Mouse (Mus musculus): ENCODE data around the gene Fam19a2. TPM values are rescaled to one million over a fixed set of nuclear protein-coding genes. Genes with fewer than 3 reads are reported as not detected.

Gene Fam19a2
- polyA plus RNA-seq, 1 experiment from 2014 or later: 42.8 TPM

- Histone ChIP-seq H3K4me2 (ENCODE audit: low read depth, low read length) (no peak overlapping the region), H3K27ac (ENCODE audit: low read depth, low read length) (no peak overlapping the region), H3K27me3 (ENCODE audit: control insufficient read depth, insufficient read depth, low read length) (no peaks in the 10 kb centered on the region), H3K36me3 (ENCODE audit: control insufficient read depth, insufficient read depth, low read length) (no peaks in the 10 kb centered on the region), H3K4me3 (ENCODE audit: low read depth, low read length) (no peak overlapping the region), H3K4me1 (ENCODE audit: control insufficient read depth, insufficient read depth, low read length) (no peaks in the 10 kb centered on the region), H3K9me3 (ENCODE audit: control insufficient read depth, low read length) (no peaks in the 10 kb centered on the region), H3K9ac (replicated peaks; ENCODE audit: low read depth, low read length) (no peak overlapping the region)
- no peak for ATAC-seq (ENCODE audit: low read depth)
- WGBS: 91% methylated on average over 6 of the region's 6 CpGs
These were observed 93.2 kb downstream of the Fam19a2 start for GRCm38 (mm10) chr10:123357010-123357409.

- ATAC-seq (ENCODE audit: low read depth): no peak
- WGBS: 69% methylated on average over 14 of the region's 14 CpGs
- no peaks in the 10 kb centered on the region for H3K9me3 ChIP-seq (ENCODE audit: control insufficient read depth, low read length)
- H3K27ac ChIP-seq (ENCODE audit: low read depth, low read length): no peak overlapping the region
- no peak overlapping the region for H3K4me3 ChIP-seq (ENCODE audit: low read depth, low read length)
- no peak overlapping the region for H3K4me2 ChIP-seq (ENCODE audit: low read depth, low read length)
- H3K36me3 ChIP-seq (ENCODE audit: control insufficient read depth, insufficient read depth, low read length): no peaks in the 10 kb centered on the region
- no peaks in the 10 kb centered on the region for H3K4me1 ChIP-seq (ENCODE audit: control insufficient read depth, insufficient read depth, low read length)
- no peak overlapping the region for H3K9ac ChIP-seq (replicated peaks; ENCODE audit: low read depth, low read length)
- no peaks in the 10 kb centered on the region for H3K27me3 ChIP-seq (ENCODE audit: control insufficient read depth, insufficient read depth, low read length)
These were observed 96.7 kb downstream of the Fam19a2 start for GRCm38 (mm10) chr10:123360492-123360891.

GRCm38 (mm10) chr10:123364628-123365027, 100.8 kb downstream of the Fam19a2 start:
- Histone ChIP-seq H3K27me3 (ENCODE audit: control insufficient read depth, insufficient read depth, low read length) (no peaks in the 10 kb centered on the region), H3K9ac (replicated peaks; ENCODE audit: low read depth, low read length) (no peak overlapping the region), H3K4me2 (ENCODE audit: low read depth, low read length) (no peak overlapping the region), H3K9me3 (ENCODE audit: control insufficient read depth, low read length) (no peaks in the 10 kb centered on the region), H3K4me3 (ENCODE audit: low read depth, low read length) (no peak overlapping the region), H3K36me3 (ENCODE audit: control insufficient read depth, insufficient read depth, low read length) (no peaks in the 10 kb centered on the region), H3K27ac (ENCODE audit: low read depth, low read length) (no peak overlapping the region), H3K4me1 (ENCODE audit: control insufficient read depth, insufficient read depth, low read length) (no peaks in the 10 kb centered on the region)
- WGBS: 71% methylated on average over 4 of the region's 4 CpGs
- ATAC-seq (ENCODE audit: low read depth): no peak

DNA sequence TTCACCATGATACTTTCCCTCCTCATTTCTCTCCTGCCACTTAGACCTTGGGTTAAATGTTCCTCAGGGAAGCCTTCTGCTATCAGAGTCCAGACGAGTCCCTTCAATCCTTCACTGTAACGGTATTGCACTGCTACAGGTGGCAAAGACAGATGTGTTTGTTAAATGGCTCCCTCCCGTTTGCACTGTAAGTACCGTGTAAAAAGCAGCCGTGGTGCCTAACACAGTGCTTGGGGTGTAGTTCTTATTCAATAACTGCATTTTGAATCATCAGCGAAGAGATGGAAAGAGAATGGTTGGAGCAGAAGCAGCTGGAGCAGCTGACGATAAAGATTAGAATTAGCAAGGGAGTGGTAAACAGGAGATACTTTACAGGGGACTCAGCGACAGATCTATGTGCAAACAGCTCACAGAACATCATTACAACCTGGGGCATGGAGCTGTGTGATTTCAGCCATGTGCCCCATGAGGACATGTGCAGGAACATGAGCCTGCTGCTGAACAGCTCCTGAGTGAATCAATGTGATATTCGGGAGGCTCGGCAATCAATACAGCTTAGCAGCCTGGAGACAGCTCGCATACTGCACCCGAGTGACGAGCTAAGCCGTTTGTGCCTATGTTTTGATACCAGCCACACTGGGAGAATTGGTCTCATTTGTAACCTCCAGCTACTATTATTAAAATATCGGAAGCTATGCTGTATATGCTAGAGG, 103.5 kb downstream of the Fam19a2 start:
- WGBS: 57% methylated on average over 15 of the region's 15 CpGs
- no peak overlapping the region for H3K4me2 ChIP-seq (ENCODE audit: low read depth, low read length)
- no peaks in the 10 kb centered on the region for H3K4me1 ChIP-seq (ENCODE audit: control insufficient read depth, insufficient read depth, low read length)
- no peak overlapping the region for H3K27ac ChIP-seq (ENCODE audit: low read depth, low read length)
- ATAC-seq (ENCODE audit: low read depth): peak; percentile 82
- no peaks in the 10 kb centered on the region for H3K27me3 ChIP-seq (ENCODE audit: control insufficient read depth, insufficient read depth, low read length)
- no peaks in the 10 kb centered on the region for H3K36me3 ChIP-seq (ENCODE audit: control insufficient read depth, insufficient read depth, low read length)
- H3K9me3 ChIP-seq (ENCODE audit: control insufficient read depth, low read length): no peaks in the 10 kb centered on the region
- H3K4me3 ChIP-seq (ENCODE audit: low read depth, low read length): no peak overlapping the region
- H3K9ac ChIP-seq (replicated peaks; ENCODE audit: low read depth, low read length): no peak overlapping the region

GRCm38 (mm10) chr10:123383277-123383676, 119.5 kb downstream of the Fam19a2 start:
- no peaks in the 10 kb centered on the region for H3K27me3 ChIP-seq (ENCODE audit: control insufficient read depth, insufficient read depth, low read length)
- WGBS: 52% methylated on average over 2 of the region's 2 CpGs
- no peak overlapping the region for H3K9ac ChIP-seq (replicated peaks; ENCODE audit: low read depth, low read length)
- ATAC-seq (ENCODE audit: low read depth): no peak
- H3K36me3 ChIP-seq (ENCODE audit: control insufficient read depth, insufficient read depth, low read length): no peaks in the 10 kb centered on the region
- H3K4me3 ChIP-seq (ENCODE audit: low read depth, low read length): no peak overlapping the region
- H3K27ac ChIP-seq (ENCODE audit: low read depth, low read length): no peak overlapping the region
- H3K4me2 ChIP-seq (ENCODE audit: low read depth, low read length): no peak overlapping the region
- no peaks in the 10 kb centered on the region for H3K9me3 ChIP-seq (ENCODE audit: control insufficient read depth, low read length)
- no peaks in the 10 kb centered on the region for H3K4me1 ChIP-seq (ENCODE audit: control insufficient read depth, insufficient read depth, low read length)

GRCm38 (mm10) chr10:123385641-123386040, 121.8 kb downstream of the Fam19a2 start:
- ATAC-seq (ENCODE audit: low read depth): no peak
- WGBS: 88% methylated on average over 6 of the region's 6 CpGs

GRCm38 (mm10) chr10:123395429-123395828, 131.6 kb downstream of the Fam19a2 start:
- no peaks in the 10 kb centered on the region for H3K36me3 ChIP-seq (ENCODE audit: control insufficient read depth, insufficient read depth, low read length)
- 82% methylated on average over 9 of the region's 9 CpGs for WGBS
- no peak overlapping the region for H3K27ac ChIP-seq (ENCODE audit: low read depth, low read length)
- H3K9ac ChIP-seq (replicated peaks; ENCODE audit: low read depth, low read length): no peak overlapping the region
- ATAC-seq (ENCODE audit: low read depth): no peak
- no peaks in the 10 kb centered on the region for H3K27me3 ChIP-seq (ENCODE audit: control insufficient read depth, insufficient read depth, low read length)
- no peaks in the 10 kb centered on the region for H3K4me1 ChIP-seq (ENCODE audit: control insufficient read depth, insufficient read depth, low read length)
- no peak overlapping the region for H3K4me2 ChIP-seq (ENCODE audit: low read depth, low read length)
- no peaks in the 10 kb centered on the region for H3K9me3 ChIP-seq (ENCODE audit: control insufficient read depth, low read length)
- H3K4me3 ChIP-seq (ENCODE audit: low read depth, low read length): no peak overlapping the region

More at GRCm38 (mm10) chr10:123385641-123386040, 121.8 kb downstream of the Fam19a2 start:
- no peak overlapping the region for H3K4me2 ChIP-seq (ENCODE audit: low read depth, low read length)
- no peaks in the 10 kb centered on the region for H3K4me1 ChIP-seq (ENCODE audit: control insufficient read depth, insufficient read depth, low read length)
- H3K9me3 ChIP-seq (ENCODE audit: control insufficient read depth, low read length): no peaks in the 10 kb centered on the region
- H3K4me3 ChIP-seq (ENCODE audit: low read depth, low read length): no peak overlapping the region
- H3K27me3 ChIP-seq (ENCODE audit: control insufficient read depth, insufficient read depth, low read length): no peaks in the 10 kb centered on the region
- no peak overlapping the region for H3K27ac ChIP-seq (ENCODE audit: low read depth, low read length)
- H3K36me3 ChIP-seq (ENCODE audit: control insufficient read depth, insufficient read depth, low read length): no peaks in the 10 kb centered on the region
- H3K9ac ChIP-seq (replicated peaks; ENCODE audit: low read depth, low read length): no peak overlapping the region

DNA sequence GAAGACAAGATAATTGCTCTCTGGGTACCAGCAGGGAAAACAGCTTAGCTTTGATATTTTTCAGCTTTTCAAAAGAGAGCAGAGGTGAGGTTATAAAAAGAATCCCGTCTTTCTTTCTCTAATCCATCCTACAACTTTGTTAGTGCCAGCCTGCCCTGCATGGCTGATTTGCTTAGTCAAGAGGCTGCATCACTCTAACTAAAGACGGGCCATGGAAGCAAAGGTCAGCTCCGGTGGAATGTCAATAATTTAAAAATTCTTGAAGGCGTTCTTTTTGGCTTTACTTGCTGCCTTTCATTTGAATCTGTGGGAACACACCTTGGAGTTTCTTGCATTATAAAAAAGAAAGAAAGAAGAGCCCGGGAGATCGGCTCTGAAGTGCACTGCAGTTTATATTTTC, 134.3 kb downstream of the Fam19a2 start:
- Histone ChIP-seq H3K36me3 (ENCODE audit: control insufficient read depth, insufficient read depth, low read length) (no peaks in the 10 kb centered on the region), H3K27ac (ENCODE audit: low read depth, low read length) (no peak overlapping the region), H3K27me3 (ENCODE audit: control insufficient read depth, insufficient read depth, low read length) (no peaks in the 10 kb centered on the region), H3K9me3 (ENCODE audit: control insufficient read depth, low read length) (no peaks in the 10 kb centered on the region), H3K4me2 (ENCODE audit: low read depth, low read length) (no peak overlapping the region), H3K4me3 (ENCODE audit: low read depth, low read length) (no peak overlapping the region), H3K9ac (replicated peaks; ENCODE audit: low read depth, low read length) (no peak overlapping the region), H3K4me1 (ENCODE audit: control insufficient read depth, insufficient read depth, low read length) (no peaks in the 10 kb centered on the region)
- WGBS: 42% methylated on average over 6 of the region's 6 CpGs
- ATAC-seq (ENCODE audit: low read depth): no peak

GRCm38 (mm10) chr10:123401188-123401587, 137.4 kb downstream of the Fam19a2 start:
- H3K9me3 ChIP-seq (ENCODE audit: control insufficient read depth, low read length): no peaks in the 10 kb centered on the region
- ATAC-seq (ENCODE audit: low read depth): no peak
- no peak overlapping the region for H3K9ac ChIP-seq (replicated peaks; ENCODE audit: low read depth, low read length)
- no peak overlapping the region for H3K4me2 ChIP-seq (ENCODE audit: low read depth, low read length)
- 87% methylated on average over 3 of the region's 3 CpGs for WGBS
- no peaks in the 10 kb centered on the region for H3K27me3 ChIP-seq (ENCODE audit: control insufficient read depth, insufficient read depth, low read length)
- H3K4me3 ChIP-seq (ENCODE audit: low read depth, low read length): no peak overlapping the region
- no peaks in the 10 kb centered on the region for H3K4me1 ChIP-seq (ENCODE audit: control insufficient read depth, insufficient read depth, low read length)
- no peaks in the 10 kb centered on the region for H3K36me3 ChIP-seq (ENCODE audit: control insufficient read depth, insufficient read depth, low read length)
- no peak overlapping the region for H3K27ac ChIP-seq (ENCODE audit: low read depth, low read length)
